19 mouse cellular contexts compared by ENCODE assay signal in genomic region chr14:62833541-62833940, GRCm38 (mm10). TPM values are rescaled to one million over a fixed set of nuclear protein-coding genes. Genes with fewer than 3 reads are reported as not detected.
DNase-seq lines count a peak whose midpoint lies in the region; TF ChIP-seq lines count a peak whose summit lies in the region.
"Had no signal": no experiment of that assay in that cellular context is flagged by ENCODE, and none has a peak within 500 bp of the region (broad histone marks: within the 10 kb centered on the region; RNA-seq: fewer than 3 reads in every experiment).

No protein-coding gene starts in this region.

- H3K9ac ChIP-seq in CH12.LX (ENCODE audit: insufficient read depth, low read depth), result no peak overlapping the region
- H3K9ac ChIP-seq: embryonic facial prominence, embryonic 12.5 days; forebrain, embryonic 13.5 days; forebrain, embryonic 15.5 days; forebrain, postnatal 0 days had no signal

- H3K36me3 ChIP-seq in CH12.LX (replicated peaks in 1 of 2; ENCODE audit: control insufficient read depth in 1 of 2, insufficient read depth in 1 of 2, low read length in 1 of 2), result no peaks in the 10 kb centered on the region
- H3K36me3 ChIP-seq: embryonic facial prominence, embryonic 10.5 days; embryonic facial prominence, embryonic 12.5 days; forebrain, embryonic 15.5 days had no signal

- H3K27ac ChIP-seq in CH12.LX (ENCODE audit: insufficient read depth, low read depth), result no peak overlapping the region
- H3K27ac ChIP-seq: embryonic facial prominence, embryonic 10.5 days; embryonic facial prominence, embryonic 12.5 days; forebrain, embryonic 13.5 days; forebrain, embryonic 15.5 days had no signal

- TF ChIP-seq EP300 in CH12.LX (IDR thresholded peaks at IDR 0.05; ENCODE audit: low read length), result no peak

- no peak overlapping the region for H3K4me3 ChIP-seq in CH12.LX (replicated peaks in 1 of 3; ENCODE audit: low read depth in 2 of 3, low read length in 2 of 3, poor library complexity in 1 of 3)
- H3K4me3 ChIP-seq: embryonic facial prominence, embryonic 10.5 days; embryonic facial prominence, embryonic 12.5 days; forebrain, embryonic 13.5 days; forebrain, embryonic 15.5 days had no signal

- dilution Hi-C loops in CH12.LX (cut with MboI; ENCODE audit: extremely low pct_ligation_motif_present, extremely low pct_unique_long_range_greater_than_20kb, low sequenced_read_pairs), result no loop called here

- no peaks in the 10 kb centered on the region for H3K79me2 ChIP-seq in CH12.LX (replicated peaks; ENCODE audit: control insufficient read depth, extremely low read depth, insufficient read depth, poor library complexity, severe bottlenecking)

- peak overlapping the region; percentile 5; the same call in 1 of the 2 replicates for H3K4me2 ChIP-seq in CH12.LX (ENCODE audit: insufficient read depth, low read depth, poor library complexity, severe bottlenecking)
- H3K4me2 ChIP-seq: embryonic facial prominence, embryonic 12.5 days; forebrain, embryonic 13.5 days; forebrain, embryonic 15.5 days had no signal

- intact Hi-C loops in heart, postnatal 36 days (cut with DNase I), result loop anchor here (5.0 kb wide), 1 partner anchor 341 kb away; no protein-coding TSS in a partner anchor

- peak; percentile 71 for DNase-seq in heart, adult 11 months
- no peak for DNase-seq in heart, postnatal 36 days
- DNase-seq in right cerebral cortex, adult 18-20 months, result peak; percentile 63
- no peak for DNase-seq in right cerebral cortex, postnatal 10 days (ENCODE audit: low spot score in 2 of 2)
- no peak for DNase-seq in CH12.LX (ENCODE audit: extremely low read depth)
- no peak for DNase-seq in gastrocnemius, postnatal 10 days
- DNase-seq: adrenal gland, adult 2 months; adrenal gland, postnatal 25 days; B cell, adult 2 months; cerebellum, adult 11-12 months; cerebellum, adult 2 months; cerebellum, adult 9-10 months; cerebellum, postnatal 10 days; cerebellum, postnatal 25 days; forebrain, postnatal 0 days had no signal

- peaks cover 7 to 36% of the 10 kb centered on the region in 2 experiments for H3K4me1 ChIP-seq in CH12.LX (ENCODE audit: control insufficient read depth in 1 of 2, insufficient read depth in 2 of 2)

- in situ Hi-C loops in CH12.LX (cut with MboI; ENCODE audit: low pct_ligation_motif_present, low pct_unique_long_range_greater_than_20kb, low sequenced_read_pairs), result no loop called here

- H3K9me3 ChIP-seq in CH12.LX (replicated peaks; ENCODE audit: low read length), result no peaks in the 10 kb centered on the region
- H3K9me3 ChIP-seq: embryonic facial prominence, embryonic 10.5 days; embryonic facial prominence, embryonic 12.5 days; forebrain, embryonic 13.5 days; forebrain, embryonic 15.5 days had no signal

- no peak for TF ChIP-seq POLR2A in CH12.LX (IDR thresholded peaks at IDR 0.05; ENCODE audit: low read depth, low read length)

- TF ChIP-seq RAD21 in CH12.LX (IDR thresholded peaks at IDR 0.05; ENCODE audit: low read depth, low read length), result no peak

- no peaks in the 10 kb centered on the region for H3K27me3 ChIP-seq in CH12.LX (replicated peaks)
- H3K27me3 ChIP-seq: embryonic facial prominence, embryonic 12.5 days; forebrain, embryonic 13.5 days; forebrain, embryonic 15.5 days had no signal

- no peak for TF ChIP-seq CTCF in CH12.LX (conservative IDR thresholded peaks at IDR 0.05 in 1 of 2, IDR thresholded peaks at IDR 0.05 in 1 of 2; ENCODE audit: low read depth in 2 of 2, low read length in 2 of 2)

TF ChIP-seq in CH12.LX, 34 proteins besides CTCF, POLR2A, EP300 and RAD21:
- TF ChIP-seq ELF1 (IDR thresholded peaks at IDR 0.05; ENCODE audit: low read depth, low read length), result no peak
- TF ChIP-seq UBTF (IDR thresholded peaks at IDR 0.05; ENCODE audit: low read depth, low read length), result no peak
- no peak for TF ChIP-seq MAZ (IDR thresholded peaks at IDR 0.05; ENCODE audit: low read depth, low read length)
- no peak for TF ChIP-seq MYC (IDR thresholded peaks at IDR 0.05; ENCODE audit: low read depth, low read length)
- TF ChIP-seq USF1 (IDR thresholded peaks at IDR 0.05; ENCODE audit: low read depth, low read length), result no peak
- TF ChIP-seq GABPA (IDR thresholded peaks at IDR 0.05; ENCODE audit: insufficient replicate concordance, low read depth, low read length), result no peak
- TF ChIP-seq JUN (IDR thresholded peaks at IDR 0.05; ENCODE audit: insufficient read depth, low read depth, low read length), result no peak
- no peak for TF ChIP-seq MAX (IDR thresholded peaks at IDR 0.05; ENCODE audit: low read length)
- no peak for TF ChIP-seq MEF2A (IDR thresholded peaks at IDR 0.05; ENCODE audit: borderline replicate concordance, low read depth, low read length)
- TF ChIP-seq USF2 (conservative IDR thresholded peaks at IDR 0.05; ENCODE audit: low read depth, low read length), result no peak
- no peak for TF ChIP-seq ZNF384 (IDR thresholded peaks at IDR 0.05; ENCODE audit: low read depth, low read length)

RNA-seq across cellular contexts. Expression of gene Wdfy2, which starts 3.9 kb away (rescaled TPM):
- total RNA-seq in heart, postnatal 36 days (2021), result 1 to 10 TPM; 6.6 to 7.9 TPM
- total RNA-seq in CH12.LX (2012; rRNA removed), result 3.9 and 6.3 TPM in 2 replicates
- total RNA-seq in CH12.LX (2014; rRNA removed), result 6.7 and 7.6 TPM in 2 replicates
- polyA plus RNA-seq in CH12.LX (2012; ENCODE audit: insufficient read length, low read depth), result 5.5 and 6.6 TPM in 2 replicates
- 10 to 100 TPM in 1 of 2 experiments, 1 to 10 TPM in 1; 8.9 to 10.1 TPM for total RNA-seq in gastrocnemius, postnatal 10 days (2021)

Comparison
In these comparisons a context has a peak if more than half of its experiments do, and no peak if none do; other contexts are left out.
1. DNase-seq: peak in heart, adult 11 months (single experiment) and right cerebral cortex, adult 18-20 months (single experiment); none in heart, postnatal 36 days (0 of 2), right cerebral cortex, postnatal 10 days (0 of 2), CH12.LX (single experiment) and gastrocnemius, postnatal 10 days (single experiment).